In genomic region chr1:118529213-118529612, GRCm38 (mm10) we compare ENCODE assay signal across 15 mouse cellular contexts.
DNase-seq lines count a peak whose midpoint lies in the region; ATAC-seq and TF ChIP-seq lines count a peak whose summit lies in the region.
"Had no signal": no experiment of that assay in that cellular context is flagged by ENCODE, and none has a peak within 500 bp of the region (broad histone marks: within the 10 kb centered on the region; RNA-seq: fewer than 3 reads in every experiment).

No protein-coding gene starts in this region.

- no peaks in the 10 kb centered on the region for H3K9me3 ChIP-seq in heart, postnatal 0 days (replicated peaks; ENCODE audit: control insufficient read depth, low read length)
- H3K9me3 ChIP-seq in lung, postnatal 0 days (ENCODE audit: low read length) = no peaks in the 10 kb centered on the region
- H3K9me3 ChIP-seq in MEL (replicated peaks; ENCODE audit: insufficient read depth, low read length) = no peaks in the 10 kb centered on the region
- H3K9me3 ChIP-seq: heart, embryonic 15.5 days; lung, embryonic 15.5 days; neural tube, embryonic 12.5 days had no signal

- H3K9ac ChIP-seq in heart, postnatal 0 days (replicated peaks; ENCODE audit: low read depth, low read length) = no peak overlapping the region
- no peak overlapping the region for H3K9ac ChIP-seq in lung, postnatal 0 days (replicated peaks; ENCODE audit: low read depth)
- H3K9ac ChIP-seq in MEL (ENCODE audit: control insufficient read depth, low read depth, low read length, poor library complexity, severe bottlenecking) = no peak overlapping the region
- H3K9ac ChIP-seq: heart, embryonic 15.5 days; lung, embryonic 15.5 days; neural tube, embryonic 12.5 days had no signal

- TF ChIP-seq CTCF in heart, postnatal 0 days (IDR thresholded peaks at IDR 0.05; ENCODE audit: low read depth) = peak; percentile 33
- TF ChIP-seq CTCF in lung, postnatal 0 days (IDR thresholded peaks at IDR 0.05) = peak; percentile 33
- peak; percentile 33 to 40 (median 34); a peak in 5 of 6 replicates for TF ChIP-seq CTCF in MEL (IDR thresholded peaks at IDR 0.05 in 2 of 3, conservative IDR thresholded peaks at IDR 0.05 in 1 of 3; ENCODE audit: control insufficient read depth in 1 of 3, insufficient read depth in 1 of 3, low read depth in 2 of 3, low read length in 3 of 3, poor library complexity in 1 of 3, severe bottlenecking in 1 of 3)

- WGBS in heart, postnatal 0 days = 97% methylated on average over 1 of the region's 1 CpGs
- 93% methylated on average over 1 of the region's 1 CpGs for WGBS in lung, postnatal 0 days

- TF ChIP-seq RAD21 in MEL (IDR thresholded peaks at IDR 0.05; ENCODE audit: low read depth, low read length) = no peak

- no peak for ATAC-seq in heart, postnatal 0 days (ENCODE audit: insufficient read depth, low read depth)
- ATAC-seq in lung, postnatal 0 days = no peak
- peak; percentile 28; the same call in 1 of the 2 replicates for ATAC-seq in megakaryocyte, adult 5-6 weeks (ENCODE audit: poor library complexity, severe bottlenecking)
- ATAC-seq: CD4-positive, CD25-positive, alpha-beta regulatory T cell, adult 4 months had no signal

- no peaks in the 10 kb centered on the region for H3K79me2 ChIP-seq in MEL (ENCODE audit: control insufficient read depth, insufficient read depth, low read length, poor library complexity)

- H3K36me3 ChIP-seq in heart, postnatal 0 days (replicated peaks; ENCODE audit: control insufficient read depth, insufficient read depth, low read length) = peaks cover 100% of the 10 kb centered on the region
- H3K36me3 ChIP-seq in lung, postnatal 0 days (ENCODE audit: insufficient read depth, low read length) = peaks cover 19% of the 10 kb centered on the region
- peaks cover 0 to 10% of the 10 kb centered on the region in 2 experiments; a peak in 3 of 4 replicates for H3K36me3 ChIP-seq in MEL (ENCODE audit: control insufficient read depth in 1 of 2, insufficient read depth in 2 of 2, low read length in 2 of 2)

- H3K4me3 ChIP-seq in heart, postnatal 0 days (ENCODE audit: low read depth, low read length) = no peak overlapping the region
- no peak overlapping the region for H3K4me3 ChIP-seq in lung, postnatal 0 days (ENCODE audit: low read depth, low read length)
- H3K4me3 ChIP-seq in MEL (ENCODE audit: control insufficient read depth in 1 of 2, insufficient read depth in 1 of 2, low read depth in 2 of 2, low read length in 2 of 2) = no peak overlapping the region
- H3K4me3 ChIP-seq: heart, embryonic 15.5 days; lung, embryonic 15.5 days; neural tube, embryonic 12.5 days had no signal

- no peak for TF ChIP-seq POLR2A in MEL (IDR thresholded peaks at IDR 0.05; ENCODE audit: control insufficient read depth in 1 of 2, insufficient read depth in 1 of 2, low read depth in 1 of 2, low read length in 2 of 2, poor library complexity in 1 of 2)

- no peaks in the 10 kb centered on the region for H3K4me1 ChIP-seq in heart, postnatal 0 days (ENCODE audit: control insufficient read depth, insufficient read depth)
- H3K4me1 ChIP-seq in lung, postnatal 0 days (ENCODE audit: insufficient read depth, low read depth, low read length) = no peaks in the 10 kb centered on the region
- H3K4me1 ChIP-seq in MEL (ENCODE audit: control insufficient read depth in 1 of 2, insufficient read depth in 2 of 2, low read length in 2 of 2) = no peaks in the 10 kb centered on the region
- H3K4me1 ChIP-seq: heart, embryonic 15.5 days; lung, embryonic 15.5 days; neural tube, embryonic 12.5 days had no signal

- H3K27me3 ChIP-seq in heart, postnatal 0 days (ENCODE audit: control insufficient read depth, insufficient read depth, low read length) = no peaks in the 10 kb centered on the region
- H3K27me3 ChIP-seq in lung, postnatal 0 days (replicated peaks; ENCODE audit: insufficient read depth, low read length) = no peaks in the 10 kb centered on the region
- no peaks in the 10 kb centered on the region for H3K27me3 ChIP-seq in MEL (ENCODE audit: control insufficient read depth in 1 of 2, insufficient read depth in 2 of 2, low read length in 2 of 2)
- H3K27me3 ChIP-seq: heart, embryonic 15.5 days; lung, embryonic 15.5 days; neural tube, embryonic 12.5 days had no signal

- H3K4me2 ChIP-seq in heart, postnatal 0 days (ENCODE audit: low read depth, low read length) = no peak overlapping the region
- H3K4me2 ChIP-seq in lung, postnatal 0 days (replicated peaks; ENCODE audit: low read depth, low read length) = no peak overlapping the region
- H3K4me2 ChIP-seq: heart, embryonic 15.5 days; lung, embryonic 15.5 days; neural tube, embryonic 12.5 days had no signal

- no peak for TF ChIP-seq EP300 in heart, postnatal 0 days (IDR thresholded peaks at IDR 0.05; ENCODE audit: low read depth)
- TF ChIP-seq EP300 in lung, postnatal 0 days (IDR thresholded peaks at IDR 0.05) = no peak
- no peak for TF ChIP-seq EP300 in MEL (IDR thresholded peaks at IDR 0.05; ENCODE audit: low read depth in 1 of 2, low read length in 2 of 2)

- DNase-seq in heart, postnatal 0 days (ENCODE audit: low spot score) = no peak
- DNase-seq in heart, adult 18-20 months = no peak
- no peak for DNase-seq in lung, postnatal 0 days (ENCODE audit: low spot score)
- no peak for DNase-seq in lung, postnatal 4 days
- DNase-seq in MEL (ENCODE audit: low read depth, low spot score) (peak; percentile 56), MN1 (ENCODE audit: low spot score) (no peak)
- DNase-seq in cerebellum, adult 18-20 months = no peak
- DNase-seq: embryo, embryonic 11 days; midbrain, embryonic 14.5 days; thymus, postnatal 14 days had no signal

- H3K27ac ChIP-seq in heart, postnatal 0 days (ENCODE audit: low read depth) = no peak overlapping the region
- H3K27ac ChIP-seq in lung, postnatal 0 days (ENCODE audit: low read length) = no peak overlapping the region
- no peak overlapping the region for H3K27ac ChIP-seq in MEL (ENCODE audit: control insufficient read depth, low read depth, low read length)
- H3K27ac ChIP-seq: heart, embryonic 15.5 days; lung, embryonic 15.5 days; neural tube, embryonic 12.5 days had no signal

TF ChIP-seq in MEL, 35 proteins besides CTCF, POLR2A, EP300 and RAD21:
- TF ChIP-seq ZC3H11A (IDR thresholded peaks at IDR 0.05; ENCODE audit: low read depth, low read length) (no peak), ZKSCAN1 (IDR thresholded peaks at IDR 0.05; ENCODE audit: low read depth, low read length) (no peak), E2F4 (IDR thresholded peaks at IDR 0.05; ENCODE audit: borderline replicate concordance, low read depth, low read length) (no peak), MEF2A (IDR thresholded peaks at IDR 0.05; ENCODE audit: extremely low read depth, insufficient replicate concordance, low read depth, low read length, poor library complexity, severe bottlenecking) (no peak), SMC3 (IDR thresholded peaks at IDR 0.05; ENCODE audit: low read depth, low read length) (no peak), CHD1 (IDR thresholded peaks at IDR 0.05; ENCODE audit: low read depth, low read length) (no peak), ZMIZ1 (IDR thresholded peaks at IDR 0.05; ENCODE audit: low read depth, low read length) (no peak), MXI1 (IDR thresholded peaks at IDR 0.05; ENCODE audit: low read depth, low read length) (no peak), MYC (IDR thresholded peaks at IDR 0.05; ENCODE audit: low read depth, low read length) (no peak)
